Mouse (Mus musculus) megakaryocyte, embryonic 14.5 days (primary cell): Measurements from ENCODE around the gene Tmem216. TPM values are rescaled to one million over a fixed set of nuclear protein-coding genes. Genes with fewer than 3 reads are reported as not detected.
"Not testable (repeated sequence)": the region's sequence is repeated elsewhere in the genome, so short reads cannot be mapped to it uniquely, and the experiment has no call there.

Experiments used
- H3K27me3 ChIP-seq: replicated peaks from 2 replicates; pipeline ENCODE3; 2012; ENCODE audit warnings: inconsistent platforms
- H3K36me3 ChIP-seq: replicated peaks from 2 replicates; pipeline ENCODE3; 2012; ENCODE audit warnings: low read length, inconsistent platforms, mixed read lengths
- H3K4me1 ChIP-seq: 2 replicates; pipeline ENCODE4 v1.6.1; 2012; ENCODE audit warnings: inconsistent platforms
- H3K4me3 ChIP-seq: replicated peaks from 2 replicates; pipeline ENCODE3; 2012; ENCODE audit warnings: moderate library complexity, mild to moderate bottlenecking, inconsistent platforms
- H3K9me3 ChIP-seq: 2 replicates; pipeline ENCODE4 v1.6.1; 2012; ENCODE audit warnings: inconsistent platforms
- FLI1 ChIP-seq: IDR thresholded peaks from 2 replicates; pipeline ENCODE4 v1.6.1; 2012; ENCODE audit warnings: low read length, inconsistent platforms, mixed read lengths
- GATA1 ChIP-seq: IDR thresholded peaks from 3 replicates; pipeline ENCODE4 v1.6.1; 2012; ENCODE audit warnings: mixed read lengths, low read length, inconsistent platforms, borderline replicate concordance
- polyA plus RNA-seq: library from polyadenylated mRNA; stranded (reverse); fragments of >175 nt; gene quantifications from 2 replicates; pipeline ENCODE4 v1.2.3, GENCODE M21; 2012; ENCODE audit warnings: low replicate concordance; ENCODE audit not compliant: insufficient read depth

Tmem216 gene
- polyA plus RNA-seq, 1 experiment = 0.85 TPM

GRCm38 (mm10) chr19:10576690-10577561 is 20.9 kb upstream of the Tmem216 start, which contains the start of the genes Cyb561a3 and Tmem138:
TSS of gene Cyb561a3 (plus strand) at chr19:10577172.
TSS of gene Tmem138 (minus strand) at chr19:10577362.
- TF ChIP-seq GATA1 = no peak
- peak; percentile 73; the same call in 1 of the 2 replicates for TF ChIP-seq FLI1
- Histone ChIP-seq H3K9me3 (no peaks in the 10 kb centered on the region), H3K4me3 (peak within 1 kb of the TSS; percentile 92), H3K4me1 (peaks cover 54% of the 10 kb centered on the region), H3K27me3 (no peaks in the 10 kb centered on the region), H3K36me3 (peaks cover 69% of the 10 kb centered on the region)

GRCm38 (mm10) chr19:10569627-10570026 is 13.6 kb upstream of the Tmem216 start:
- Histone ChIP-seq H3K27me3 (no peaks in the 10 kb centered on the region), H3K4me3 (no peak overlapping the region), H3K9me3 (no peaks in the 10 kb centered on the region), H3K36me3 (peaks cover 65% of the 10 kb centered on the region), H3K4me1 (peaks cover 50% of the 10 kb centered on the region)
- TF ChIP-seq GATA1 (no peak), FLI1 (no peak)

GRCm38 (mm10) chr19:10565217-10565616 is 9.2 kb upstream of the Tmem216 start:
- Histone ChIP-seq H3K9me3 (no peaks in the 10 kb centered on the region), H3K27me3 (no peaks in the 10 kb centered on the region), H3K4me1 (peaks cover 73% of the 10 kb centered on the region), H3K4me3 (peak overlapping the region; percentile 62), H3K36me3 (peaks cover 21% of the 10 kb centered on the region)
- TF ChIP-seq FLI1 (no peak), GATA1 (no peak)

GRCm38 (mm10) chr19:10564278-10564677 is 8.2 kb upstream of the Tmem216 start:
- TF ChIP-seq FLI1 = no peak
- TF ChIP-seq GATA1 = no peak
- H3K4me3 ChIP-seq = no peak overlapping the region
- peaks cover 12% of the 10 kb centered on the region for H3K36me3 ChIP-seq
- peaks cover 68% of the 10 kb centered on the region for H3K4me1 ChIP-seq
- H3K9me3 ChIP-seq = no peaks in the 10 kb centered on the region
- no peaks in the 10 kb centered on the region for H3K27me3 ChIP-seq

- no peaks in the 10 kb centered on the region for H3K27me3 ChIP-seq
- peaks cover under 1% of the 10 kb centered on the region for H3K36me3 ChIP-seq
- H3K4me1 ChIP-seq = peaks cover 57% of the 10 kb centered on the region
- TF ChIP-seq FLI1 (no peak), GATA1 (no peak)
- no peak overlapping the region for H3K4me3 ChIP-seq
- no peaks in the 10 kb centered on the region for H3K9me3 ChIP-seq
These were observed 6.3 kb upstream of the Tmem216 start for GRCm38 (mm10) chr19:10562351-10562750.

- H3K9me3 ChIP-seq = no peaks in the 10 kb centered on the region
- no peaks in the 10 kb centered on the region for H3K36me3 ChIP-seq
- peak overlapping the region; percentile 9 for H3K4me3 ChIP-seq
- TF ChIP-seq FLI1 (no peak), GATA1 (no peak)
- H3K4me1 ChIP-seq = peaks cover 60% of the 10 kb centered on the region
- H3K27me3 ChIP-seq = no peaks in the 10 kb centered on the region
These were observed 5.7 kb upstream of the Tmem216 start for GRCm38 (mm10) chr19:10561558-10562314.

- no peak overlapping the region for H3K4me3 ChIP-seq
- TF ChIP-seq FLI1 = no peak
- no peak for TF ChIP-seq GATA1
- H3K4me1 ChIP-seq = peaks cover 57% of the 10 kb centered on the region
- no peaks in the 10 kb centered on the region for H3K9me3 ChIP-seq
- no peaks in the 10 kb centered on the region for H3K36me3 ChIP-seq
- H3K27me3 ChIP-seq = no peaks in the 10 kb centered on the region
These were observed 4.1 kb upstream of the Tmem216 start for GRCm38 (mm10) chr19:10560108-10560507.

GRCm38 (mm10) chr19:10557837-10558375 is 1.9 kb upstream of the Tmem216 start:
- not testable (repeated sequence) for H3K27me3 ChIP-seq, H3K9me3 ChIP-seq, H3K4me3 ChIP-seq
- Histone ChIP-seq H3K4me1 (peaks cover 52% of the 10 kb centered on the region), H3K36me3 (peaks cover 13% of the 10 kb centered on the region)

GRCm38 (mm10) chr19:10557430-10557829 is 1.4 kb upstream of the Tmem216 start:
- no peak overlapping the region for H3K4me3 ChIP-seq
- peaks cover 18% of the 10 kb centered on the region for H3K36me3 ChIP-seq
- H3K27me3 ChIP-seq = no peaks in the 10 kb centered on the region
- no peak for TF ChIP-seq FLI1
- no peak for TF ChIP-seq GATA1
- no peaks in the 10 kb centered on the region for H3K9me3 ChIP-seq
- peaks cover 47% of the 10 kb centered on the region for H3K4me1 ChIP-seq

- H3K4me1 ChIP-seq = peaks cover 43% of the 10 kb centered on the region
- TF ChIP-seq FLI1 (no peak), GATA1 (no peak)
- H3K9me3 ChIP-seq = no peaks in the 10 kb centered on the region
- H3K27me3 ChIP-seq = no peaks in the 10 kb centered on the region
- H3K36me3 ChIP-seq = peaks cover 20% of the 10 kb centered on the region
- H3K4me3 ChIP-seq = no peak overlapping the region
These were observed 963 bp upstream of the Tmem216 start for GRCm38 (mm10) chr19:10557001-10557400.
